Comparison of ENCODE assay signal across 9 mouse cellular contexts in the genomic region with DNA sequence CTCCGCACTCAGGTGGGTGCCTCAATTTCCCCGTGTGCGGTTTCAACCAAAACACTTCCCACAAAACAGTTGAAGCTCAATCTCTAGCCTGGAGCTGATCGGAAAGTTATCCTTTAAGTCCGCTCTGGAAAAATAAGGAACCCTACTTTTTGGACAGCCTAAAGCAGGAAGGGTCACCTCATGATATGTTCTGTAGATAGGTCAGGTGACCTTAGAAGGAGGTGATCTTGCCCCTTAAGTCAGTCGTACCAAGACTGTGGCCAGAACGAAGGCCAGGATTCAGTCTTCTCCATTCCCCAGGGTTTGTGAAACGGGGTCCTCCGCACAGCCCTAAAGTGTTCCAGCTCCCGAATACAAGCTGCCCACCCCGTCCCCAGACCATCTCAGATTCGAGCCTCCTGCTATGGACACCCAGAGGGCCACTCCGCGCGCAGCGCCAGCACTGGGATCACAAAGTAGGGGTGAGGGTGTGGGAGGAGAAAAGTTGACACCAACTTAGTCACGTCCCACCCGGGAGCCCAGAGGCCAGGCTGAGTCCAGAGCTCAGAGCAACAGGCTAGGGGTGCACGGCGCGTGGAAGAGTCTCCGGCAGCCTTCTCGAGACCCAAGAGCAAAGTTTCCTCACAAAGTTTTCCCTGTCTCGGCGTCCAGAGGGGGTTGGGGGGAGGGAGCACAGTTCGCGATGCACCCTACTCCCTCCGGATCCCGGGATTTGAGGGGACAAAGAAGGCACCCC. TPM values are rescaled to one million over a fixed set of nuclear protein-coding genes. Genes with fewer than 3 reads are reported as not detected.
A peak's percentile ranks its signal among the peaks of the same experiment; 100 is the strongest.
DNase-seq lines count a peak whose midpoint lies in the region; ATAC-seq lines count a peak whose summit lies in the region.
"Had no signal": no experiment of that assay in that cellular context is flagged by ENCODE, and none has a peak within 500 bp of the region (broad histone marks: within the 10 kb centered on the region; RNA-seq: fewer than 3 reads in every experiment).

No protein-coding gene starts in this region.

- no peaks in the 10 kb centered on the region for H3K9me3 ChIP-seq in heart, embryonic 10.5 days
- no peaks in the 10 kb centered on the region for H3K9me3 ChIP-seq in kidney, embryonic 15.5 days (replicated peaks)

- H3K4me2 ChIP-seq in kidney, embryonic 15.5 days: peak overlapping the region; percentile 78

- peak; percentile 59 for DNase-seq in kidney, adult 18-20 months
- no peak for DNase-seq in kidney, adult 11 months
- DNase-seq in heart, embryonic 10.5 days (ENCODE audit: low spot score): no peak
- DNase-seq in lung, postnatal 25 days (ENCODE audit: low spot score): peak; percentile 36
- no peak for DNase-seq in retina, embryonic 14.5 days (ENCODE audit: low spot score)
- no peak for DNase-seq in frontal cortex, postnatal 14 days (ENCODE audit: low spot score in 2 of 2)

- no peaks in the 10 kb centered on the region for H3K36me3 ChIP-seq in heart, embryonic 10.5 days
- no peaks in the 10 kb centered on the region for H3K36me3 ChIP-seq in kidney, embryonic 15.5 days

- peaks cover 23% of the 10 kb centered on the region for H3K4me1 ChIP-seq in brown adipose tissue, adult 24 weeks (ENCODE audit: control insufficient read depth, insufficient read depth, insufficient read length, low read length)
- peaks cover 48% of the 10 kb centered on the region for H3K4me1 ChIP-seq in heart, embryonic 10.5 days
- peaks cover 60% of the 10 kb centered on the region for H3K4me1 ChIP-seq in kidney, embryonic 15.5 days

- peak overlapping the region; percentile 89 for H3K4me3 ChIP-seq in brown adipose tissue, adult 24 weeks (ENCODE audit: insufficient read depth, low read depth, low read length)
- H3K4me3 ChIP-seq in heart, embryonic 10.5 days: peak overlapping the region; percentile 71
- peak overlapping the region; percentile 63 for H3K4me3 ChIP-seq in kidney, embryonic 15.5 days (replicated peaks)

- peaks cover 16% of the 10 kb centered on the region; the same call in 1 of the 2 replicates for H3K27me3 ChIP-seq in heart, embryonic 10.5 days (ENCODE audit: insufficient read depth, poor library complexity, severe bottlenecking)
- peaks cover 4% of the 10 kb centered on the region; the same call in 1 of the 2 replicates for H3K27me3 ChIP-seq in kidney, embryonic 15.5 days

- WGBS in heart, embryonic 10.5 days: 1% methylated on average over 29 of the region's 29 CpGs
- WGBS in kidney, embryonic 15.5 days: 2% methylated on average over 29 of the region's 29 CpGs

- H3K27ac ChIP-seq in brown adipose tissue, adult 24 weeks (replicated peaks; ENCODE audit: low read depth, low read length): peak overlapping the region; percentile 95
- peak overlapping the region; percentile 86 for H3K27ac ChIP-seq in heart, embryonic 10.5 days
- peak overlapping the region; percentile 86 for H3K27ac ChIP-seq in kidney, embryonic 15.5 days

- ATAC-seq in kidney, embryonic 15.5 days (replicated peaks; ENCODE audit: low FRiP score): peak; percentile 58

- peak overlapping the region; percentile 72 for H3K9ac ChIP-seq in kidney, embryonic 15.5 days

RNA-seq across cellular contexts. Expression of gene Sdc4, which starts 1.2 kb away (rescaled TPM):
- 34.7 and 37.6 TPM in 2 replicates for polyA plus RNA-seq in brown adipose tissue, adult 24 weeks (2012; ENCODE audit: insufficient read depth, insufficient read length, missing spikeins)
- polyA plus RNA-seq in heart, embryonic 10.5 days (2016; fragmentation: Nextera tagmentation; extraction: Ambion mirVana): 37.3 and 37.8 TPM in 2 replicates
- polyA plus RNA-seq in kidney, embryonic 15.5 days (2015; fragmentation: Nextera tagmentation; extraction: Ambion mirVana): 149 and 161 TPM in 2 replicates

RNA-seq across cellular contexts. Expression of gene Sys1, which starts 14.3 kb away (rescaled TPM):
- 24.4 and 27.2 TPM in 2 replicates for polyA plus RNA-seq in brown adipose tissue, adult 24 weeks (2012; ENCODE audit: insufficient read depth, insufficient read length, missing spikeins)
- 41.2 and 52.5 TPM in 2 replicates for polyA plus RNA-seq in heart, embryonic 10.5 days (2016; fragmentation: Nextera tagmentation; extraction: Ambion mirVana)
- polyA plus RNA-seq in kidney, embryonic 15.5 days (2015; fragmentation: Nextera tagmentation; extraction: Ambion mirVana): 59.2 and 64.2 TPM in 2 replicates

RNA-seq across cellular contexts. Expression of gene Gm20458, which starts 18.3 kb away (rescaled TPM):
- 2.4 TPM in 1 of 2 replicates, not detected in the other for polyA plus RNA-seq in brown adipose tissue, adult 24 weeks (2012; ENCODE audit: insufficient read depth, insufficient read length, missing spikeins)
- 10.3 and 11.7 TPM in 2 replicates for polyA plus RNA-seq in heart, embryonic 10.5 days (2016; fragmentation: Nextera tagmentation; extraction: Ambion mirVana)
- 7.7 and 8.3 TPM in 2 replicates for polyA plus RNA-seq in kidney, embryonic 15.5 days (2015; fragmentation: Nextera tagmentation; extraction: Ambion mirVana)

RNA-seq across cellular contexts. Expression of gene Trp53tg5, which starts 31.0 kb away (rescaled TPM):
- not detected in 2 replicates for polyA plus RNA-seq in brown adipose tissue, adult 24 weeks (2012; ENCODE audit: insufficient read depth, insufficient read length, missing spikeins)
- not detected in 2 replicates for polyA plus RNA-seq in heart, embryonic 10.5 days (2016; fragmentation: Nextera tagmentation; extraction: Ambion mirVana)
- polyA plus RNA-seq in kidney, embryonic 15.5 days (2015; fragmentation: Nextera tagmentation; extraction: Ambion mirVana): not detected in 2 replicates
- polyA plus RNA-seq: large intestine, adult 2 months had no signal

RNA-seq across cellular contexts. Expression of gene Matn4, which starts 37.5 kb away (rescaled TPM):
- 0.52 TPM in 1 of 2 replicates, not detected in the other for polyA plus RNA-seq in brown adipose tissue, adult 24 weeks (2012; ENCODE audit: insufficient read depth, insufficient read length, missing spikeins)
- 0.76 and 1.2 TPM in 2 replicates for polyA plus RNA-seq in heart, embryonic 10.5 days (2016; fragmentation: Nextera tagmentation; extraction: Ambion mirVana)
- 1.1 and 2.4 TPM in 2 replicates for polyA plus RNA-seq in kidney, embryonic 15.5 days (2015; fragmentation: Nextera tagmentation; extraction: Ambion mirVana)

Comparison
In these comparisons a context has a peak if more than half of its experiments do, and no peak if none do; other contexts are left out.
1. DNase-seq: peak in kidney, adult 18-20 months (single experiment) and lung, postnatal 25 days (single experiment); none in kidney, adult 11 months (single experiment), heart, embryonic 10.5 days (single experiment), retina, embryonic 14.5 days (single experiment) and frontal cortex, postnatal 14 days (0 of 2).
2. Peak in every context shown above with its lines, with median percentiles within 50 percentile points of each other: H3K27ac ChIP-seq and H3K4me3 ChIP-seq.